Mouse (Mus musculus): Measurements from ENCODE around the gene Fam19a5.

Fam19a5 gene

DNA sequence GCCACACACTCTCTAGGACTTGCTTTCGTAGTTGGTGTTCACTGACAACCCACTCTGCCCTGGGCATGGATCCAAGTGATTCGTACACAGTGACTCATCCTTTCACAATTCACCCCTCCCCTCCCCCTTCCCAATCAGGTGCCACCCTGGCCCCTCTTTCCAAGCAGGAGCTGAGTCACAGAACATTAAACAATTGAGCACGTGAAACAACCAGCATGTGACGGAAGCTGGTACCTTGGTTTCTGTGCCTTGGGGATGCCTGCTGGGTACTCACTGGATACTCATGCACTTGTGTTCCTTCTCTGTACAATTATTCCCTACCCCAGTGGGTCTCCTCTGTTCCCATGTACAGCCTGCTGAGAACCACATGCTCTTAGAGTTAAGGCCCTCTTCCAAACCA, 53.0 kb downstream of the Fam19a5 start:
- peak; percentile 17 for DNase-seq

DNA sequence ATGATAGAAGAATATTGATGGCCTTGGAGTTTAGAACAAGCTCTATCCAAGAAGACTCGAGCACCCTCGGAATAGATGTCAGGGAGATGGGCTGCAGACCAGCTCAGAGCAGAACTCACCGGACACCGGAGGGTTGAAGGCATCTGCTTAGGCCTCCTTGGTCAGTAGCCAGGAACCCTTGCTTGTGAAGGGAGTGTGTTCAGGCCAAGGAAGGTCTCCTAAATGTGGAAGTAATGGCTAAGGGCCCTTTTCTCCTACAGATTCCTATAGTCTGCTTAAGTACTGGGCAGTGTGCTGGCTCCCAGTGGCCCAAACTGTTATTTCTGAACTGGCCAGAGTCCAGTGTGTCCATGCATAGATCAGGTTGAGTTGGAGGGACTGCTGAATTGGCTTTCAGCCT, 53.7 kb downstream of the Fam19a5 start:
- no peak for DNase-seq

DNA sequence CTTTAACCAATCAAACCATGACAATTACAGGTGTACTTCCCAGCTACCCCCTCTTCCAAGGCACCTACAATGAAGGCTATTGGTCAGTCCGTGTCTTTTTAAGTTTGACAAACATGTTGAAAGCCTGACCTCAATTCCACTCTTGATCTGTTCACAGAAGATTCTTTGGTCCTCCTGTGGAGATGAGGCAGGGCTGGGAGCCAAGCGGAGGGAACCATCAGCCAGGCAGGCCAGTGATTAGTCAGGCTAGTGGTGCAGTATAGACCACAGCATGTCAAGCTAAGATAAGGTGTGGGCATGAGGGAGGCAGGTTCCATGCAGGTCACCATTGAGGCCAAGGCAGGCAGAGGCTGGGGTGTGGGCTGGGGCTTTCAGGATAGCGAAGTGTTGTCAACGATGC, 54.5 kb downstream of the Fam19a5 start:
- no peak for DNase-seq

DNA sequence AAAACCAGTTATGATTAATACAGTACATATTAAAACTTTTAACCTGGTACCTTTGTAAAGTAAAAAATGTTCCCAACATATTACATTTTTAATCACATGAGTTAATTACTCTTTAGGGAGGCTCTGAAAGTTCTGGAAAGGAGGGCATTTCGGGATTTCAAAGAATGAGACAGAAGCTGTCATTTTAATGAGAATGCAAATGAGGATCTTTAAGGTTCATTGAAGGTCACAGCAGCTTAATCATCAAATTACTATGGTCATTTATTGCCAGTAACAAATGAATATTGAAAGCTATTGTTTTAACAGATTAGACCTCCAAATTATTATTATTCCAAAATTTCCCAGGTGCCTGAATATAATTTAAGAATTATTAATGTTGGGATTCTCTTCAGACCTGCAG, 59.2 kb downstream of the Fam19a5 start:
- no peak for DNase-seq

DNA sequence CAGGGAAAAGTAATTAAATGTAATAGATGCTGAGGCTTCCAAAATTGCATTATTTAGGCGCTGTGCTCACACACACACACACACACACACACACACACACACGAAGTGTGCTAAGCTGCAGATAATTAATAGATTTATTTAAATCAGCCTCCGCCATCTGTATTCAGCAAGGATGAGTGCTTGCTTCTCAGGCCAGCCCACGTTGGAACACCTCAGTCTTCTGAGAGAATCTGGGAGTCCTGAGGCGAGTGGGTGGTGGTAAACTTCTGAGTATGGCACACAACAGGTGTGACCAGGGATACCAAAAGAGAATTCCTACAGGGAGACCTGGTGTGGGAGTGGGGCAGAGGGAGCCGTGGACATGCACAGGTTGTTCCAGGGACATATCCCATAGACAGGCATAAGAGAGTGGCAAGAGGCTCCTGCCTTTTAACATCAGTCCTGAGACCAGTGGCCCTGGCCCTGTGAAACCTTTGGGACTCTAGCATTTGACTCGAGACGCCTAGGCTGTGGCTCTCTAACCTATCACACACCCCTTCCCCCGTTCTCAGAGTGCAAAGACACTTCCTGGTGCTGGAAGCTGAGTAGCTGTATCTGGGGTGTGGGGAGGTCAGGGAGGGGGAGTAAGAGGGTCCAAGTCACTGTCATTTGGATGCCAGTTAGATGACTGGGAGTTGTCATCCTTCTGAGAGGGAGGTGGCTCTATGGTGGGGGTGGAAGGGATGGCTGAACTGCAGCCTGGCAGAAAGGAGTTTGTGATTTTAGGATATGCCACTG, 61.6 kb downstream of the Fam19a5 start:
- no peak for DNase-seq

DNA sequence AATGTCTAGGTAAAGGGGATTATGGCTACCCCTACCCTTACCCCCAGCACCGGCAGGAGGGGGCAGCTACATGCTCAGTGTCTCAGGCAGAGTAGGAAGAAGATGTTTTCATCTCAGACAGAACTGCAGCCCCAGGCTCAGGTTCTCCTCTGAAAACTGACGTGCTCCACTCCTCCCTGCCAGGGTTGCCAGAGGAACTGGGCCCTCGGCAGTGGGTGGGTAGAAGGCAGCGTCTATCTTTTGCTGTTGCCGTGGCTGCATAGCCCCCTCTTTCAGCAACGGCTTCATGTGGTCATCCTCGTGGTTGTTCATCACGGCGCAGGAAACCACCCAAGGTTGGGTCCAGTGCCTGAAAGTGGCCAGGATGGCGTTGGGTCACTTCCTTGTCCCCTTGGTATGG, 62.6 kb downstream of the Fam19a5 start:
- no peak for DNase-seq

DNA sequence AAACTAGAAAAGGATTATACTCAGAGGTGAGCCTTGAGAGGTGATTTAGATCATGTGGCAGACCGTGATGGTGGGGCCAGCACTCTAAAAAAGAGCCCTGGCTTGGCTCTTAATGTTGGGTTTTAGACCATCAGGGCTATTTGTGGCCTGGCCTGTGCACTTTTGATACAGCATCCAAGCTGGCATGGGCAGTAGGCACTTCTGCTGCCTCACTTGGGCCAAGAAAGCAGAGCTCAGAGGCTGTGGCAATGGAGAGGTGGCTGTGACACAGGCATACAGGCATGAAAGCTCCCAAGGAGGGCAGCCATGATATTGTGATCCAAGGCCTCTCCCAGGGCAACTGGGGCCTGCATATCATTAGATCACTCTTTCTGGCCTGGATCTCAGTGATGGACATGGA, 65.1 kb downstream of the Fam19a5 start:
- no peak for DNase-seq

DNA sequence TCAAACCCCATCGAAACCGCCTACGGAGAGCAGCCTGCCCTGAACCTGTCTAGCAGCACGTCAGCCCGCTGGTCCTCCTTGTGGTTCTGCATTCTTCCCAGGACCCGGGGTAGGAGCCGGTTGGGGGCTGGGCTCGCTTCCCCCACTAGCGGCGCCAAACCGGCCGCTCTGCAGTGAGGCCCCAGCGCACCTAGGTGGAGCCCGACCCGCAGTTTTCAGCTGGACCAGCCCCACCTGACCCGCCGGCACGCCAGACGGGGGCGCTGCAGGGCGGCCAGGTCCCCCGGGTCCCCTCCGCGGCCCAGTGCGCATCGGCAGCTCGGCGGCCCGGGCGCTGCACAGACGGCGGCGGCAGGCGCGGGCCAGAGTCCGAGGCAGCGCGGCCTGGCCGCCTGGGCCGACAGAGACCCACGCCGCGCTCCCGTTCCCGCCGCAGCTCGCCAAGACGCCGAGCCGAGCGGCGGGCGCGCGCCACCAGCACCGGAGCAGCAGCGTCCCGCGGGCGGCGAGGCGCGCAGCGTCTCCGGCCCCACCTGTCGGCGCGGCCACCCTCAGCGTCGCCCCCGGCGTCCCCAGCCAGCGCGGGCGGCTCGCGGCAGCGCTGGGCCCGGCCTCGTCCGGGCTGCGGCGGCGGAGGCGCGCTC, 80.0 kb downstream of the Fam19a5 start:
- DNase-seq = peak; percentile 89

DNA sequence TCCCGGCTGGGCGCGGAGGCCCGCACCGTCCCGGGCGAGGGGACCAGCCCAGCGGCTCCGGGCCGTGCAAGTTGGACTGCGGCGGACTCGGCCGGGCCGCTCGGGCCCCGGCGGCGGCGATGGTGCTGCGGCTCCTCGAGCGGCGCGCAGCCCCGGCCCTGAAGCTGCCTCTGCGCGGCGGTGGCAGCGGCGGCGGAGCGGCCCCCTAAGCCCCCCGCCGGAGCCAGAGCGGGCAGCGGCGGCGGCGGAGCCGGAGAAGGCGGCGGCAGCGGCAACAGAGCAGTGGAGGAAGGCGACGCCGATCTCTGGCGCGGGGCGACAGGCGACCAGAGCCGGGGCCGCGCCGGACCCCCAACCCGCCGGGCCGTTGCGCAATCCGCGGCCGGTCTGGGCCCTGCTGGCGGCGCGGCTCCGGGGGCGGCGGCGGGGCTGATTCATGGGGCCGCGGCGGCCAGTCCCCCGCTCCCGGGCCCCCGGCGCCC, 80.6 kb downstream of the Fam19a5 start:
- DNase-seq = no peak

DNA sequence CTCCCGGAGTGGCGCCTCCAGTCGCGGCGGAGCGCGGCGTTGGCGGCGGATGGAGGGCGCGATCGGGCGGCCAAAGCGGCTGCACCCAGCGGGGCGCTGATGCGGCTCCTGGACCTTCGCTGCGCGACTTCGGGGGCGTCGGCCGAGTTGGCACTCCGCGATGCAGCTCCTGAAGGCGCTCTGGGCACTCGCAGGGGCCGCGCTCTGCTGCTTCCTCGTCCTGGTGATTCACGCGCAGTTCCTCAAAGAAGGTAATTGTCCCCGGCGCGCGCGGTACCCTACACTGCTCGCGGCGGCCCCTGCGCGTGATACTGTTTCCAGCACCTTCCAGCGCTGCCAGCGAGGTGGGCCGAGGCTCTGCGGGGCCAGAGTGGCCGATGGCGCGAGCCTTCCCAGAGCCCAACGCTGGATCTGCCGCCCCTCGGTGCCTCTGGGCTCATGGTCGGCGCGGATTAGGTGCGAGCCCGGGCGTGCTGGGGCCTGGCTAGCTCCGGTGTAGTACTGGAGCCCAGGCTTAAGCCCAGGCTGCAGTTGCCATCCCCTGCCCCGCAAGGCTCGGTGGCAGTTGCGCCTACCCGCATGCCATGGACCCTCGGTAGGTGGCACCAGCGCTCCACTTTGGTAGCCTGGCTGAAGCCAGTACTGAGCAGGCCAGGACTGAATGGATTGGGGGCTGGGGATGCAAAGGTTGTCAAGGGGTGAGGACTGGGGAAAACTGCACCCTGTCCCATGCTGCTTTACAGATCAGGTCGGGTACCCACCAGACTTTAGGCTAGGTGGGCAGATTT, 81.3 kb downstream of the Fam19a5 start:
- DNase-seq = peak; percentile 86

DNA sequence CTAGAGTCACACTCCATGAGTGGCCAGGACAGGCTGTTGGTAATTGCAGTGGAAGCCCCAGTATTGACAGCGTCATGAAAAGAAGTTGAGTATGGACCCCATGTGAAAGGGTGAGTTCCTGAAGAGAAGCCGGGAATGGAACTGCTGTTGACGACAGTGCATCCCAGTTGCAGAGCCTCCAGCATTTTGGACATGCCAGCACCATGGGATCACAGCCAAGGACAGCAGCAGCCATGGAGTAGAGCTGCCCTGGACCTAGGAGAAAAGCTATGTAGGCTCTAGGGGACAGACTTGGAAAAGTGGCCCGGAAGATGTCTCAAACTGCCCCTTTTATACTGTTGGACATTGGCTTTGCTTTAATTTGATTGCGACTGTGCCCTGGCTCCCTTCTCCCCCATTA, 91.2 kb downstream of the Fam19a5 start:
- no peak for DNase-seq

DNA sequence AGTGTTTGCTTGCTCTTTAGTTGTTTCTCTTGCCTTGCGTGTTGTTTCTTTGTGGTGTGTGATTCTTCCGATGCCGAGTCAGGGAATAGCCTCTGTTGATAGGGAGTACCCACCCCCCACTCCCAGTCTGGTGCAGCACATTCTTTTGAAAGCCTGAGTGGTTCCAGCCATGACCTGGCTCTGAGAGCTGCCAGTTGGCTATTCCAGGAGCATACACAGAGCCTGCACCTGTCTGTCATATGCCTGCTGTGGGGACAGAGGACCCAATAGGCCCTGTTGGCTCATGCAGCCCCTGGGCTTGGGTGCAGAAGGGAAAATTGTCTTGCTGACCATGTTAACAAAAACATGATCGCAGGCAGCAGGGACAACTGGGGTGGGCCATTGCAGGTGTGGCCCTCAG, 92.3 kb downstream of the Fam19a5 start:
- DNase-seq = no peak

DNA sequence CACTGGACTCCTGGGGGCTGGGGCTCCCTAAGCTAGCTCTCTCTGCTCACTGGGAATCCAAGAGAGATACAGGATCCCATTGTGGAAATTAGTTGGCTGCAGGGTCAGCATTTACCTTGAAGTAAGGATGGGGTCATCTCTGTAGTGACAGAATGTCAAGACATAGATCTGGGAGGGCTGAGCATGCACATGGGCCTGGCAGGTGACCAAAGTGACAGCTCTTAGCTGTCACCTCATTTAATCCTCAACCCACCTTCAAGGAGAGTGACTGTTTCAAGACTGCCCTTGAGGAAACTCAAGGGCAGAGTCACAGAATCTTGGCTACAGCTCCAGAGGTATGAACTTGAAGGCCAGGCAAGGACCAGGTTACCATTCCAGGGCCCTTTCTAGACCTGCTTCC, 93.1 kb downstream of the Fam19a5 start:
- DNase-seq = no peak

DNA sequence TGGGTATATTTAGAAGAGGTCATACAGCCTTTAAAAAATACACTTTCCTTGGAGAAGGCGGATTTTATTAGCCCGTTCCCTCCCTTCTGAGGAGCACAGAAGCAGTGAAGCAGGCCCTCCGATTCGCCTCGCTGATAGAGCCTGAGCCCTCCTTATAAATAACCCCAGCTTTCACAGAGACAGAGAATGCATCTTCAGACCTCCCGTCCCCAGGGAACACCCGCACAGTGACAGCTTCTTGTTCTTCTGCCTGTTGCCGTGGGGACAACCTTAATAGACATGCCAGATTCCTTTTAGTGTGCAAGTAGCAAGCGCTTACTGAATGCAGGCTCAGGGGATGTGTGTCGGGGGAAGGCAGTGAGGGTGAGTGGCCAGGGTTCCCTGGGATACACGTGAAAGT, 94.2 kb downstream of the Fam19a5 start:
- no peak for DNase-seq

DNA sequence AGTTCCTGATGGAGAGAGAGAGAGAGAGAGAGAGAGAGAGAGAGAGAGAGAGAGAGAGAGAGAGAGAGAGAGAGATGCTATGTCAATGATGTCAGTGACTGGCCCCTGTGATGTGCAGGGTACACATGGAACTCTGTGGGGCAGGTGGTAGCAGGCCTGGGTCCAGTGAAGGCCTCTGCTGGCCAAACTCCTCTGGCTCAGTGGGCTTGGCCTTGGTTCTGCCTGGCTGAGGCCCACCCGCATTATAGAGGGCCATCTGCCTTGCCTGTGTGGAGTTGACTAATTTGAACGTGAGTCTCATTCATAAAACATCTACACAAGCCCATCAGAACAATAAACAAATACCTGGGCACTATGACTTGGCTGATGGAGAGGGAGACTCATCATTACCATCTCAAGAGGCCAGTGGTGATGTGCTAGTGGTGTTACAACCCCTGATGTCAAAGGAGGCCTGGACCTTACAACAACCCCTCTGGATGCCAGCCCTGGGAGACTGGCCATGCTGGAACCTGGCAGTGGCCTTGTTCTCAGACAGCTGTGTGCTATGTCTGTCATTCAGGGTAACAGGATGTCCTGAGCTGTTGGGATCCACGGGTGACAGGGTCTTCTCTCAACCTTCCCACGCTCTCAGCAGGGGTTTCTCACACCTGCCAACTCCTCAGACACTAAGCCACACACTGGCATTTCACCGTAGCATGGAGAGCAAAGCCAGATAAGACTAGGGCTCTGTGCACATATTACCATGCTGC, 102.4 kb downstream of the Fam19a5 start:
- no peak for DNase-seq

DNA sequence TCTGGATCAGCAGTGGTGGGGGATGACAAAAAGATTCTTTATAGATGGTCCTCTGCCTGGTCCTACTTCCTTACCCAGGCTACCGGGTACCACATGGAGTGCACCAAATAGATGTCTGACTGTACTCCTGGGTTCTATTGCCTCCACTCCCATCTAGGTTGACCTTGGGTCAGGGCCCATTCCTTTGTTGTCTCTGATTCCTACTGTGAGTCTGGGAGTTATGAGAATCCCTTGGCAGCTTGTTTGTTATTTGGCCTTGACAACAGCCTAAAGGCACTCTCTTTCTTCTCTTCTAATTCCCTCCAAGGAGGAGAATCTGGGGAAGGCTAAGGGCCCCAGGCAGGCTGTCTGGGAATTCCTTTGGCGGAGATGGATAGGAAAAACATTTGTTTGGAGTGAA, 105.6 kb downstream of the Fam19a5 start:
- no peak for DNase-seq

DNA sequence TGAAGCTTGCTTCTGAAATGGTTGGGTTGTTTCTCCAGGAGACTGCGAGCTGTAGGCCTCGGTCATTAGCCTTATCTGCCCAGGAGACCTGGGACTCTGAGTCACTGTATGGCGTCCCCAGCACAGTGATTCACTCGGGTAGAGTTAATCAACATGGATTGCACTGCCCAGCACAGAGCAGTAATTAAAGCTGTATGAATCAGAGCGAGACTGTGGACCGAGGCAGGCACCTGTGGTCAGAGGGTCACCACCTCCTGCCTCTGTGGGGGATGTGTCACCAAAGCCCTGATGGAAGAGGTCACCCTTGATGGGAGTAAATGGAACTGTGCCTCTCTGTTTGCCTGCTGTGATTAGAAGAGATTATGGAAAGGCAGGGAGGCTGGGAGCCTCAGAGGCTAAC, 110.5 kb downstream of the Fam19a5 start:
- no peak for DNase-seq

DNA sequence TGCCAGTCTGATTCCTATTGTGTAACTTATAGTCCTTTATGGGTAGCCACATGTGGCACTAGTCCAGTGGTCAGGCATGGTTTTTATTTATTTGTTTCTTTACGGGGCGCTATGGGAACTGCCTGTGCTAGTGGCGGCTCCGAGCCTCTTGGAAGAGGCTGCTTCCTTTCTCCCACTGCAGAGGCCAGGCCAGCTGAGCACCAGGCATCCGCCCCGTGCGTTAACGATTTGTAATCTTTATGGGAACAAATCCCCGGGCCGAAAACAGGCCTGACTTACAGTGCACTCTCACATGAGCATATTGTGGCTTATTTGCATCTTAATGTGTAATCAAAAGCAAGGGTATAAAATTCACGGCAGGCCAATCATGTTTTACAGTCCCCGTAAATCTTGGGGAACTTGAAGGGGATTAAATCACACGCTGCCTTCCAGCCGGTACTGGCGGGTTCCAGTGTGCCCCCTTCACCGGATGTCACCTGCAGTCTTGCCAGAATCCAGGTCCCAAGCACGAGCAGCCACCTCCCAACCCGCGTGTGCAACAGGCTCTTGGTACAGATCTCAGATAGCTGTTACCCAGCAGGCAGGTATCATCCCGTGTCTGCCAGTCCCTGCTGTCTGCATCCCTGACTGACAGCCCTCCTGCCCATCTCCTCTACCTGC, 112.5 kb downstream of the Fam19a5 start:
- no peak for DNase-seq

DNA sequence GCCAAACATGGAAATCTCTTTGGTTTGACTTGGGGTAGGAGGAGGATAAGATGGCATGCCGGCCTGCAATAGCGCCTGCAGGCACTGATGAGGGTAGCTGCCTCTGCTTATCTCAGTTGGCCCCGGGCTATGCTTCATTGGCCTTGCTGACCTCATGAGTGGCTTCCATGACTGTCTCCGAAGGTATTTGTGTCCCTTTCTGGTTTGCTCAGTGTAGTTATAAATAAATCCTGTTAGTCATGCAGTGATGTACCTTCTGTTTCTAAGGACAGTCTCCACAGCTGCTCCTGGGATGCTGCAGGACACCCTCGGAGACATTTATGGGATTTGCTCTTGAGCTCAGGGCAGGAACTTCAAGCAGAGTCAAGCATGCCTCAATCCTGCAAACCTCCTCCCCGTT, 115.6 kb downstream of the Fam19a5 start:
- no peak for DNase-seq

DNA sequence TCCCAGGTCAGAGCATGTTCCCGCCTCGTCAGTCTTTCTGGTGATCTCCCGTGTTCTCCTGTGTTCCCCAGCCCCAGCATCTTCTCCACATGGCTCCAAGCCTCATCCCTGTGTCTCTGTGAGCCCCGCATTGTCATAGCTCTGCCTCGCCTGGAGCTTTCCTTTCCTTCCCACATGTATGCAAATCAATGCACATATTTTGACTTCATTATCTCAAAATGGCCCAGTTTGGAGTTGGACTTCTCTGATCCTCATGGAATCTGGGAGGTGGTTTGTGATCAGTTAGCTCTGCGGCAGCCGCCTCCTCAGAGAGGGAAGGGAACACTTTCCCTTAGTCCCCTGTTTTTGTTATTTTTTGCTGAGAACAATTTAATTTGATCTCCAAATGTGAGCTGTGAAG, 117.9 kb downstream of the Fam19a5 start:
- no peak for DNase-seq

DNA sequence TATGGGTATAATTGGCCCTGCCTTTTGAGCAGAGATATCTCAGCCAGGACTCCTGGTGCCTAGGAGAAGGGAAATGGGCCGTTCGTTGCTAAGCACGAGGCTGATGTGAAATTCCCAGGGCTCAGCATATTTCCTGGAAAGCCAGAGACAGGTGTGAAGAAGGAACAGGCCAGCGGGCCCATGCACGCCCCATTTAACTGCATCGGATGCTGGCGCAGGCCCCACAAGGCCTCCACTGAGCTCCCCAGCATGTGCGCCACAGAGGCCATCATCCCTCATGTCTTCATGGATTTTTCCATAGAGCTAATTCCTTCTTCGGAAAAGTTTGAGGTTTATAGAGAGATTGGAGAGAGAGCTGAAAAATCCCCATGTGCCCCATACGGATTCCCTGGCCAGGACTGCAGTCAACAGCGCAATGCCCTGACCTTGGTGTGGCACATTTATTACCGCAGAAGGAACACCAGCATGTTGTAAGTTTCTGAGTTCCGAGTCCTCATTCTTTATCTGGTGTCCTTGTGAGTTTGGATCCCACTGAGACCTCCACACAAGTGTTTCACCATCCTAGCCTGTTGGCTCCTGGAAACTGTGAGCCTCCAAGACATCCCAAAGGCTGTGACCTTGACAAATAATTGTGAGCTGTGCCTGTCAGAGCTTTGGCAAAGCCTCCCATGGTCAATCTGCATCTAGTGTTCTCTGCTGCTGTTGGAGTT, 122.1 kb downstream of the Fam19a5 start:
- DNase-seq = no peak

DNA sequence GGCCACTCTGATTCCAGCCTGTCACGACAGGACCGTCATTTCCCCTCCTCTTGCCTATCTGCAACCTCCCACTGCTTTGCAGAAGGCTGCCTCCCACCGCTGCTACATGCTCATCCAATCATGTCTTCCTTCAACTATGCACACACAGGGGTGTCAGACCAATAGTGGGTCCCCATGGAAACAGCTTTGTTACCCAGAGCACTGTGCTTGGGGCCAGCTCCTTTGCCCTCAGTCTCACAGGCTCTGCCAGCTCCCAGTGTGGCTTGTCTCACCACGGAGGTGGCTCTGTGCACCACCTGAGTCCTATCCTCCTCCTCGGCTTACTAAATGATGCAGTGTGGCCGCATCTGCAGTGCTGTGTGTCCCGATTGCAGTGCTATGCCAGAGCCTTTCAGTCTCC, 123.3 kb downstream of the Fam19a5 start:
- no peak for DNase-seq
